Mouse (Mus musculus) kidney, postnatal 14 days (tissue): ENCODE measurements at regions not wholly inside any gene's neighbourhood (a gene's known extent, or its start where the extent isn't known, plus 50 kb on each side); places are given as distances from the start of the nearest gene placed in this dataset.

Experiments
- DNase-seq: peaks from one replicate; pipeline ENCODE4 v3.0.0; 2022; ENCODE audit warnings: mixed read lengths

DNA sequence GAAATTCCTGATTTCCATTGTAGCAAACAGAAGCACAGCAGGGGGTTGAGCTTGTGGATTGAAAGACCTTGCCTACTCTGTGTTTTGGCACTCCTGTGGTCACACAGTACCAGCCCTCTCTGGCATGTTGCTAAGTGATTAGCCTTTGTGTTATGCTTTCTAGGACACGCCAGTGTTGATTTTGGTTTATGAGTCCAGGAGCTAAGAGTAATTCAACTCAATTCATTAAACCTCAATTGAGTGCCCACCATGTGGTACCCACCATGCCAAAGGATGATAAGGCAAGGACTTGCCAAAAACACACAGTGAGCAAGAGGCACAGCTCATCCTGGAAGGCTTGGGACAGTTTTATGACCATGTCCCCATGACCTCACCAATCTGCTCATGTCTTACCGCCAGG lies 221.1 kb upstream of the Sox14 start:
- DNase-seq = no peak

GRCm38 (mm10) chr9:100095559-100095959 lies 219.6 kb upstream of the Sox14 start:
- no peak for DNase-seq

DNA sequence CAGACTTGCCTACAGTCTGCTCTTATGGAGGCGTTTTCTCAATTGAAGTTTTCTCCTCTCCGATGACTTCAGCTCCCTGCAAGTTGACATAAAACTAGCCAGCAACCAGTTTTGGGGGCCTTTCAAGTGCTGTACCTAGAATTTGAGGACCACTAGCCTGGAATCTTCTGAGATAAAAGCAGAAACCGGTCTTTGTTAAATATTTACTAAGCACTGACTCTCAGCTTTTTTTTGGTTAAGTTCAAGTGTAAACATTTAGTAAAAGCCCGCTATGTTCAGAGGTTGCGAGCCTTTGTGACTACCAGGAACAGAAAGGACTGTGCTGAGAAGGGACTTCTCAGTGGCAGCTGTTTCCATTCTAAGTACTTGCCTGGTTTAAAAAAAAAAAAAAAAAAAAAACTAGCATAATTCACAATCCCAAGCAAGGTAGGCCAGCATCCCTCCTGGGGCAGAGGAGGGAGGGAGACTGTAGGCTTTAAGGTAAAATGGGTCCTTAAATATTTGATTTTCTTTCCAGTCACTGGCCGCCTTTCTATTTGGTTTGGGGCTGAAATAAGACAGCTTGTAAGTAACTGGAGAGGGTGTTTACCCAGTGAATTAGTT lies 219.1 kb upstream of the Sox14 start:
- DNase-seq = no peak

- DNase-seq = peak; percentile 17
These were observed 195.2 kb upstream of the Sox14 start for GRCm38 (mm10) chr9:100071141-100071540.

DNA sequence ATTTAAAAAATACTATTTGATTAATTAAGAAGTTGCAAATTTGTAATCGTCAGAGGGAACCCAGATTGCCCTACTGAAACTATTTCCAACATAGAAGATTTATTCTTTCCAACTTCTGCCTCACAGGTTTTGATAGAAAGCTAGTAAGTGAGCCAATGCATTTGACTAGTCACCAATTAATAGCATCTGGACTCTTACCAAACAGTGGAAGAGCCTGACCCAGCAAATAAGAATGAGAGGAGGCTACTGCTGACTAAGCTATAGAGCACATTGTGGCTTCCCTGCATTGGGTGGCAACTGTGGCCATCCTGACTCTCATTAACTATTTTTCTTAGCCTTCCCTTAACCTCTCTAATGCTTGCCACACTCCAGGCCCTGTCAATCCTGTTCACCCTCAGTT lies 182.6 kb upstream of the Sox14 start:
- no peak for DNase-seq

GRCm38 (mm10) chr9:100046213-100046807 lies 170.3 kb upstream of the Sox14 start:
- no peak for DNase-seq

- DNase-seq = no peak
These were observed 169.7 kb upstream of the Sox14 start for GRCm38 (mm10) chr9:100045636-100046035.

DNA sequence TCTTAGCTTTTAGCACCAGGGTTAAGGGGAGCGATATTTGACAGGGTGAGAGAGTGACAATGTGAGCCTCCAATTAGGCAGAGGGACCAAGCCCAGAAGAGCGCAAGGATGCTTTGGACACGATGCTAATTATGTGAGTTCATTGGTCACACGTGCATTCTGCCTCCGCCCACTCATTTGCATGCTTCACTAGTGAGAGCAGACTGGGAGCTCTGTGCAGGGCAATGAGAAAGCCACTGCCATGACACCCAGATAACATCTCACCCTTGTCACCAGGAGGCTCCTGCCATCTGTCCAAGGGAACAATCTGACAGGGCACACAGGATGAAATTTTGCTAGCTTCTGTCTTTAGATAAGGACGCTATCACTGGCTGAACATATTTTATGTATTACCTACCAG lies 165.8 kb upstream of the Sox14 start:
- no peak for DNase-seq

DNA sequence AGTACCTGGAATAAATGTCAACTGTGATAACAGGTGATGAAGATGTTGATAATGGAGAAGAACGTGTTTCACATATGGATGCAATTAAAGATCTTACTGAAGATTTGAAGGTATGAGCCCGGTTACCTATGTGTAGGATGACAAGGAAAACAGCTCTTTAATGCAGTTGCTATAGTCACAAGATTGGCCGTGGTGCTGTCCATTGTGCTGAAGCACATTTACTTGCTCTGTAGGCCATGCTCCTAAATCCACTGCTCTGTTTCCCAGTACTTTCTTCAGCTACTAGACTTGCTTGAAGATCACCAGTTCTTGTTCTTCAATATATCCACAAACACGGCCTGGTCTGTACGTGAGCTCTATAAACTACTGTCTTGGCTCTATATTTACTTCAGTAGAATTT lies 147.7 kb upstream of the Sox14 start:
- peak; percentile 21 for DNase-seq

DNA sequence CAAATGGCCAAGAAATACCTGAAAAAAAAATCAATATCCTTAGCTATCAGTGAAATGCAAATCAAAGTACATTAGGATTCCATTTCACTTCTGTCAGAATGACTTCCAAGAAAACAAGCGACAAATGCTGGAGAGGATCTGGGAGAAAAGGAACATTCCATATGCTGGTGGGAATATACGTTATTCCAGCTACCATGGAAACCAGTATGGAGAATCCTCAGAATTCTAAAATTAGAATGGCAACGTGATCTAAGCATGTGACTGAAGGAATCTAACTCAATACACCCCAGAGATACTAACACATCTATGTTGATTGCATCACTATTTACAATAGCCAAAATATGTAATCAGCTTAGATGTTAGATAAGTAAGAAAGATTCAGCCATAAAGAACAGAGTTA lies 146.1 kb upstream of the Sox14 start:
- DNase-seq = no peak

- no peak for DNase-seq
These were observed 119.2 kb upstream of the Sox14 start for GRCm38 (mm10) chr9:99995204-99995603.

GRCm38 (mm10) chr9:99994285-99995144 lies 118.5 kb upstream of the Sox14 start:
- peak; percentile 1 for DNase-seq

GRCm38 (mm10) chr9:99987376-99987775 lies 111.4 kb upstream of the Sox14 start:
- DNase-seq = no peak

DNA sequence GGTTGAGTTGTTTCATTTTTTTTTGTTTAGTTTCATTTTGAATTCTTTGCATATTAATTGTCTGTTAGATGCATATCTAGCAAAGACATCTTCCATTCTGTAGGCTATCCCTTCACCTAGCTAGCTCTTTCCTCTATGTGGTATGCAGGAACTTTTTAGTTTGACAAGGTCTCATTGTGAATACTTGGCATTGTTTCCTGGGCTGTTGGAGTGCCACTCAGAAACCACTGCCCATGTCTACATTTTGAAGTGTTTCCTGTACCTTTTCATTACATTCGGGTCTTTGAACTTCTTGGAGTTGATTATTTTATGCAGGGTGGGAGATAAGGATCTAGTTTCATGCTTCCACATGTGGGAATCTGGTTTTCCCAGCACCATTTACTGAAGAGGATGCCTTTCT lies 104.8 kb upstream of the Sox14 start:
- no peak for DNase-seq

- no peak for DNase-seq
These were observed 85.6 kb upstream of the Sox14 start for GRCm38 (mm10) chr9:99961561-99961960.

DNA sequence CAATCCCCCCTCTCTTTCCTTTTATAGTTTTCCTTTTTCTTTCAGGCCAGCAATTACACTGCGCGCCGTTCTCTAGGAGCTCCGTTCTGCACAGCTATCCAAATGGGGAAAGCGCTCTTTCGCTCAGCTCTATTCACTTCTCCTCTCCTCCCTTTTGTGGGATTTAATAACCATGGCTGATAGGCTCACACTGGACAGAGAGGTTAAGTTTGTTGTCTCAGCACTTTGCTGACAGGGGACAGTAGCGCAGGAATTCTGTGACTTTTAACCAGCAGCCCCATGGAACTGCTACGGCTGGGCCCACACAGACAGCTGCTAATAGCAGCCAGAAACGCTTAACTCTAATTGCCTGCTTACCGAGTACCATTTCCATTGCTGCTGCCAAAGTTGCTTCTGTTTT lies 78.8 kb upstream of the Sox14 start:
- DNase-seq = no peak

DNA sequence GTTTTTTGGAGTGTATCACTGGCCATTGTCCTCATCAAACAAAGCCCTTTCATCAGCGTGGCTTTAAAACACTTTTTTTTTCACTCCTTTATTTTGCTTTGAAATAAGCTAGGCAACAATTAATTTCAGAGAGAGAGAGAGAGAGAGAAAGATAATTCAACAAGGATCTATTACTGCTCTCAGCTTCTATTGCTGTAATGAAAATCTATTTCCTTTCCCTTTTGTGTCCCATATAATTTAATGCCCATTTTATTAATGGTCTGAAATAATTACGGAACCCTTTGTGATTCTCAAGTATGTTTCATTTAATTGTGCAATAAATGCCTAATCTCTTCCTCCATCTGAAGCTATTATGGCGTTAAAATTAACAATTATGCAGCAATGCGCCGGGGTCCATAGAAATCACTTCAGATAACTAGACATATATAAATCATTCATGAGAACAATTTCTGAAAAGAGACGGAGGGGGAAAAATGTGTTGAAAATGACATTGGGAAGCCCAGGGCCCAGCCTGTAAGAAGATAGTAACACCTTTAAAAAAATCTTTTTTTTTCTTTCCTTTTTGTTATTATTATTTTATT lies 78.2 kb upstream of the Sox14 start:
- DNase-seq = no peak
